Mouse (Mus musculus) lung, embryonic 16.5 days (tissue): ENCODE results near the gene Myo1g. TPM values are rescaled to one million over a fixed set of nuclear protein-coding genes. Genes with fewer than 3 reads are reported as not detected.

Experiments used
- microRNA-seq: library from miRNA; unstranded; fragments of <30 nt; microRNA quantifications from one replicate; pipeline ENCODE4, GENCODE M21; 2016
- polyA plus RNA-seq: library from polyadenylated mRNA; unstranded; fragments of >200 nt; fragmentation: Nextera tagmentation; extraction: Ambion mirVana; gene quantifications from 2 replicates; pipeline ENCODE4 v1.2.1, GENCODE M21; 2015

Myo1g gene
- polyA plus RNA-seq, 1 experiment from 2014 or later, result 3.8 TPM

Small RNA genes within 50 kb of the gene (microRNA-seq; reads per million reads assigned to microRNA genes)
- gene Gm22123, result not detected

Other genes starting within 250 kb of the Myo1g start
- gene Tmed4, start 246.1 kb downstream of the Myo1g start, polyA plus RNA-seq, result 99.9 and 104 TPM in 2 replicates
- 113 and 114 TPM in 2 replicates for gene Ogdh, start 229.3 kb downstream of the Myo1g start, polyA plus RNA-seq
- gene Zmiz2, start 131.9 kb downstream of the Myo1g start, polyA plus RNA-seq, result 9.3 and 10.9 TPM in 2 replicates
- gene Ppia, start 105.5 kb downstream of the Myo1g start, polyA plus RNA-seq, result 5,388 and 5,620 TPM in 2 replicates
- gene H2afv, start 76.5 kb downstream of the Myo1g start, polyA plus RNA-seq, result 581 and 621 TPM in 2 replicates
- gene Purb, start 45.0 kb downstream of the Myo1g start, polyA plus RNA-seq, result 31.2 and 32.6 TPM in 2 replicates
- 79.1 and 79.3 TPM in 2 replicates for gene Ccm2, start 25.9 kb upstream of the Myo1g start, polyA plus RNA-seq
- gene Nacad, start 85.1 kb upstream of the Myo1g start, polyA plus RNA-seq, result 1.6 TPM in 2 replicates
- gene Tbrg4, start 105.1 kb upstream of the Myo1g start, polyA plus RNA-seq, result 31.5 and 34.8 TPM in 2 replicates
- not detected in 2 replicates for gene Wap, start 117.7 kb upstream of the Myo1g start, polyA plus RNA-seq
- gene Ramp3, start 137.6 kb upstream of the Myo1g start, polyA plus RNA-seq, result 0.93 and 1.8 TPM in 2 replicates